Mouse (Mus musculus) skeletal muscle tissue, adult 2 months (tissue): Measurements from ENCODE around the gene Scn9a.

Experiments
- DNase-seq: peaks from one replicate; pipeline ENCODE4 v3.0.0-alpha.2; 2012; ENCODE audit warnings: low read depth, low spot score

Gene Scn9a

GRCm38 (mm10) chr2:66634580-66635359 is at the start of gene Scn9a:
TSS of gene Scn9a (minus strand) at chr2:66634962.
- no peak for DNase-seq

DNA sequence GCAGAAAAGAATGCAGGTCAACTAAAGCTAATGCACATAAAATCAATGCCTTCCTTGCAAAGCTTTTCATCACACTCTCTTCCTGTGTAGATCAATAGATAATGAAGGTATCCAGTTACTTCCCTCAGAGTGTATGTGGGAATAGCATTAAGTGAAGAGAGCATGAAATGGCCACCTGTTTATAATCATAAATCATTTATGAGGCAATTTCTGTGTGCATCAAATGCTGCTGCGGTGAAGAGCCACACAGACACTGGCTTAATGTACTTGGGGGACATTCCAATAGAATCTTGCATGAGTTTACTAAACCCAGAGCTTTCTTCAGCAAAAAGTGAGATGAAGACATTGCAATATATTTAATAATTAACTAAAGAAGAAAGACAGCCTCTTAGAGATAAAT is 27.2 kb upstream of the Scn9a start:
- no peak for DNase-seq

DNA sequence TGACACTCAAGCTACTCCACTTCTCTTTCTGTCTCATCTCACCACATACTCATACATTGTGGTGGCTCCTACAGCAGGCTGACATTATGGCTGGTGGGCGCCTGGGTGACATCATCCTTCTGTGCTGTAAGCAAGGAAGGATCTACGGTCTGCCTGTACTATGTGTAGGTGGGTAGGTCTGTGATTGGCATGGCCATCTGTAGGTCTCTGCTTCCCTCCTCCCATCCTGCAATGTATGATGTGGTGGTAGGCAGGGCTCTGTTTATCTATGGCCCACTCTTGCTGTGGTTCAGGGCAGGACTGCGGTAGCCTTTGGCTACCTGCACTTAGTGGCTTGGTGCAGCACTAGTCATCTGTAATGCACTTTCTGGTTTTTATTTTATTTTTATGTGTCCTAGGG is 21.7 kb upstream of the Scn9a start:
- DNase-seq = no peak

DNA sequence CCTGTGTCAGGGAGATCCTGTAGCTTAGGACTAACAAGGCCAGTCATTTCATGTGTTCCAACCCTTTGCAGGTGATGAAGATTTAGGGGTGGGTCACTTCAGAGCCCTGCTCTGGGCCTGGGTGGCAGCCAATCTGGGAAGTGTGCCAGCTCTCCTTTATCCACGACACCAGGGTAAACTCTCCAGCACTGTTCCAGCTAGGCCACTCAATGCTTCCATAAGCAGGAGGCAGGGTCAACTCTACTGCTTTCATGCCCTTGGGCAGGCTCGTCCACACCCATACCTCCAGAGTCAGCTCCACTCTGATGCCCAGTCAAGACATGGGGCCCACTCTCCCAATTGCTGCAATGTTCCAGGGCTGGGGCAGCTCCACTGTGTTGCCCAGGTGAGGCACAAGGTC is 20.7 kb upstream of the Scn9a start:
- DNase-seq = no peak

GRCm38 (mm10) chr2:66644384-66644783 is 9.6 kb upstream of the Scn9a start:
- no peak for DNase-seq

GRCm38 (mm10) chr2:66632728-66633127 is 2.0 kb downstream of the Scn9a start:
- DNase-seq = no peak

DNA sequence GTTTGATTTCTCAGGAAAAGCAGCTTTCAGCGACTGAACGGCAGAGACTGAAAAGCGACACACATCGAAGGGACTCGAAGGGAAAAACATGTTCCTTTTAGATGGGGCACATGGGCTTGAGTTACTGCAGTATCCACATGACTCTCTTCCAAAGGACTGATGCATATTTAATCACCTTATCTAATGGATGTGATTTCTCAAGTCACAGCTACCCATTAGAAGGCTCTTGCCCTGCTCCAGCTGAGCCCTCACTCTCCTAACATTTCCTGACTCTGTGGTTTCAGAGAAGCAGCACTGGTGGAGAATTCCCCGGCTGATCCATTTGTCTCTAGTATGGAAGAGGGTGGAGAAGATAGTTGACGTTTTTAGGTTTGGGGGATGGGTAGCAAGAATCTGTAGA is 23.7 kb downstream of the Scn9a start:
- DNase-seq = no peak

DNA sequence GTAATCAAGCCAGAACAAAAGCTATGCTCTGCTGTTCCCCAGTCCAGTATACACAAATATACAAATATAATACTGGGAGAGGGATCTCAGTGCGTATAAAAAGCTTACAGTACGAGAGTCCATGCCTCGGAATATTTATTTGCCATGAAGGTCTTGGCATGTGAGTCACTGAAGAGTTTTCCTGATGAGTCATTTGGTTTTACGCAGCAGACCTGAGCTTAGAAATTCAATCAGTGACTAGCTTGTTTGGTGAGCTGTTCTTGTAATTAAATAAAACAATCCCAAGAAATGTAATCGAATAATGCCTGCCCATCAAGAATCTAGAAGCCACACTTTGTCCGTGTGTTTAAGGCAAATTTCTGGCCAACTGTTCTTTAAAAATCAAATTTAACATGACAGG is 37.4 kb downstream of the Scn9a start:
- no peak for DNase-seq

DNA sequence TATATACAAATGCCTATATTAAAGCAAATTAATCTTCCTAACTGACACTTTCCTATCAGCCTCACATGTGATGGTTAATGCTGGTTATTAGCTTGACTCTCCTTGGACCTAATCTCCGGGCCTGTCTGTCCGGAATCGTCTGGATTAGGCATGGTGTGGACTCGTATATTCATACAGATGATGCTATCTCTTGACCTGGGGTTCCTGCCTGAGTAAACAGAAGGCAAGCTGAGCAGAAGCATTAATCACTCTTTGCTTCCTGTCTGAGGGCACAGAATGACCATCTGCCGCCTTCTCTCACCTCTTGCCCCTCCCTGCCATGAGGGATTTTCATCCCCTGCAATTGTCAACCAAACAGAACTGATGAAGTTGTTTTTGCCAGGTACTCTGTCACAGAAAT is 38.6 kb downstream of the Scn9a start:
- DNase-seq = no peak

DNA sequence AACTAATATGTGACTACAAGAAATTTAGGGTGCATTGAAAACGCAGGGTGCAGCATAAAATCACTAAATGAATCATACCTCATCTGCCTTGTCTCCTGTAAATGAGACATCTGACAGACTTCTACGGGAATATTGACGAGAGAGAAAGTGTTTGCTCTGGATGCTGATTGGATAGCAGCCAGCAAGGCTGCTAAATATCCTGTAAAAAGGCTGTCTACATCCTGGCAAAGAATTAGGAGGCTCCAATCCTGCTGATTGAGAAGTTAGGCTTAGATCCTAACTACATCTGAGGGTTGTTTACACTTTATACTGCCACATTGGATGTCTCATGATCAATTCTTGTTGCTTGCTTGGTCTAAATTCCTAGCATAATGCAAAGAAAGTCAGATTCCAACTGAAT is 44.6 kb downstream of the Scn9a start:
- no peak for DNase-seq

GRCm38 (mm10) chr2:66580026-66580808 is 54.5 kb downstream of the Scn9a start:
- DNase-seq = no peak

DNA sequence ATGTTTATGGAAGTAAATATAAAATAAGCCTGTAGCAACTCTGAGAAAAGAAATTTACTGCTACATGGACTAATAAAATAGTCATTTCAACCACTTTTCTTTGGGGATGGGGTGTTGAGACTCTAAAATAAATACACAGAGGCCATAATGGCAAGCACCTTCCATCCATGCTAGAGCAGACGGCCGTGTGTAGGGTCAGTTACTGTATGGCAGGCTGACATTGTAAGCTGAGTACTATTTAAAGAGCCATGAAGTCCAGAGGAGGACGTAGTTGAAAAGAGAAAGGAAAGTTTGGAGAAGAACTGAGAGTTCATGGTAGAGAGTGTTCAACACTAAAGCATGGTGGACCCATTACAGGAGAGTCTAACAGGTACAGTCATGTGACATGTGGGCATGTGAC is 86.5 kb downstream of the Scn9a start:
- no peak for DNase-seq

DNA sequence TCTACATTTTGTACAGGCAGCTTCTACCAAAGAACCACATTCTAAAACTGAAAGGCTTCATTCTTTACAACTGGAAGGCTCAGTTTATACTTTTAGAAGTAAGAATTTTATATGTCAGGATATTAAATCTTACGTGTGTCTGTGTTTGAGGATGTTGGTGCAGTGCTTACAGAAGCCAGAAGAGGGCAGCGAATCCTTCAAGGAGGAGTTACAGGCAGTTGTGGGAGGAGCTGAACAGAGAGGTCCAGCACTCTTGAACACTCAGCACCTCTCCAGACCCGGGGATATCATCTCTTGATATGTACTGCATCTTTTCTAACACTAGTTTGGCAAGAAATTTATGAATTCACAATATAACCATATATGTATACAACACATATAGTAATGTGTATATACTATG is 114.8 kb downstream of the Scn9a start:
- no peak for DNase-seq

- DNase-seq = no peak
These were observed 123.3 kb downstream of the Scn9a start for GRCm38 (mm10) chr2:66511424-66511823.

DNA sequence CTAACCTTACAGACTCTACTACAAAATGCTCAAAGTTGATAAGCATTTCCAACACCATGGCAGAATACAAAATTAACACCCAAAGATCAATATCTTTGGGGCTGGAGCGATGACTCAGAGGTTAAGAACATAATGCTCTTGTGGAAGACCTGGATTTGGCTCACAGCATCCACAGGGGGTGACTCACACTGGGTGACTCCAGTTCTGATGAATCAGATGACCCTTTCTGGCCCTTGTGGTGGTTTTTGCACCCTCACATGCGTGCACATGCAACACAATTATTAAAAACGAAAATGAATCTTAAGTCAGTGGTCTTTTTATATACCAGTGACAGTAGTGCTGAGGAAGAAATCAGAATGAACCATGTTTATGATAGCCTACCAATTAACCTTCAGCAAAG is 126.7 kb downstream of the Scn9a start:
- DNase-seq = no peak

DNA sequence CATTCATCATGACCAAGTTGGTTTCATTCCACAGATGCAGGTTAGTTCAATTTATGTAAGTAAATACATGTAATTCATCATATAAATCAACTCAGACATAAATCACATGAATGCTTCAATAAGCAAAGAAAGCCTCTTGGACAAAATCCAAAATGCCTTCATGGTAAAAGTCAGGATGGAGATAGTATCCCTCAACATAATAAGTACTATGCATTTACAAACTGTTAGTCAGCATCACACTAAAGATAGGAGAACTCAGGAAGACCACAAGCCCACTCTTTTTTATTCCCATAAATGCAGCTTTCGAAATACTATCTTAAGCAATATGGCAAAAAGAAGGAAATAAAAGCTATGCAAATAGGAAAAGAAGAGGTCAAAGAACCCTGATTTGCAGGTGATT is 127.1 kb downstream of the Scn9a start:
- DNase-seq = no peak

DNA sequence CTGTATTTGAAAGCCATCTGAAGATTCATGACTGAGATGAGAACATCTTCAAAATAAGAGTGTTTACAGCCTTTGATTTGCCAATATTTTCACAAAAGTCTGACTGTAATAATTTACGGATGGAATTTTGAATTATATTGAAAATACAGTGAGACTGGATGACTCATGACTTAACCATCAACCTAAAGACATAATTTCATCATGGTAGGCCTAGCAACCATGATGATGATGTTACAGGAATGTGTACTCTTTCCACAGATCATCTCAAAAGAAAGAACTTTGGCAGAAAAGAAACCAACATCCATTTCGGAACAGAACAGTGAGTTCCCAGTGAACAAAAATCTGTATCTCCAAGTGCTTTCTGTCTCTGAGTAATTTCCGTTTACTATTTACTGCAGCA is 132.6 kb downstream of the Scn9a start:
- DNase-seq = no peak

DNA sequence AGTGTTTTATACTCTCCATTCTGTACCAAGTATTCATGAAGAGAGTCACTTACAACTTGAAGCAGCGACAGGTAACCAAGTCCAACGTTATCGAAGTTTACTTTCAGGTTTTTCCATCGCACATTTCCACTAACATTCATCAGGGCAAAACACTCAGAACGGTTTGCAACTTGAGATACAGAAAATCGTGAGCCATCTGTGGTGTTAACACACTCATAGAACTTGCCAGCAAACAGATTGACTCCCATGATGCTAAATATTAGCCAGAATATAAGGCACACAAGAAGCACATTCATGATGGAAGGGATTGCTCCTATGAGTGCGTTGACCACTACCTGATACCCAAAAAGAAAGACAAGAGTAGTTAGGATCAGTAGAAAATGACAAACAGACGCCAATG is 140.2 kb downstream of the Scn9a start:
- no peak for DNase-seq

DNA sequence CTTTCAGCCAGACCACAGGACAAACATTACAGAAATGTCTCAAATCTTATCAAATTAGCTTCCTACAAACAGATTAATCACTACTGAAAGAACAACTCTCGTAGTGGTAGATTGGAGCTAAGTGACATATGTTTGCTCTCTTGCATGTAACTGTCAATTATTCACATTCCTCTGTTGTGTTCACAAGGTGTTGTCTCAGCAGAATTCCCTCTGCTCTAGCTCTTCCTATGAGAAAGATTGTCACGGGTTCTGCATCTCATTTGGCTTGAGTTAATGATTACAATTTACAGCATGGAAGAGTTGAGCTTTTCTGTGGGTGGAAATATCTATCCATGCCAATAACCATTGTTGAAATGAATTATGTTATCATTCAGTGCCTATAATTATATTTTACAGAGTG is 156.4 kb downstream of the Scn9a start:
- no peak for DNase-seq

- DNase-seq = no peak
These were observed 161.5 kb downstream of the Scn9a start for GRCm38 (mm10) chr2:66473181-66473822.

- no peak for DNase-seq
These were observed 169.3 kb downstream of the Scn9a start for GRCm38 (mm10) chr2:66465484-66465883.

- DNase-seq = no peak
These were observed 169.8 kb downstream of the Scn9a start for GRCm38 (mm10) chr2:66464874-66465458.
